Mouse (Mus musculus) megakaryocyte, embryonic 14.5 days (primary cell): Measurements from ENCODE around the gene Mc1r. TPM values are rescaled to one million over a fixed set of nuclear protein-coding genes. Genes with fewer than 3 reads are reported as not detected.
A peak's percentile ranks its signal among the peaks of the same experiment; 100 is the strongest.
"Not testable (repeated sequence)": the region's sequence is repeated elsewhere in the genome, so short reads cannot be mapped to it uniquely, and the experiment has no call there.

Source experiments
- H3K27me3 ChIP-seq: replicated peaks from 2 replicates; pipeline ENCODE3; 2012; ENCODE audit warnings: inconsistent platforms
- H3K36me3 ChIP-seq: replicated peaks from 2 replicates; pipeline ENCODE3; 2012; ENCODE audit warnings: low read length, inconsistent platforms, mixed read lengths
- H3K4me1 ChIP-seq: 2 replicates; pipeline ENCODE4 v1.6.1; 2012; ENCODE audit warnings: inconsistent platforms
- H3K4me3 ChIP-seq: replicated peaks from 2 replicates; pipeline ENCODE3; 2012; ENCODE audit warnings: moderate library complexity, mild to moderate bottlenecking, inconsistent platforms
- H3K9me3 ChIP-seq: 2 replicates; pipeline ENCODE4 v1.6.1; 2012; ENCODE audit warnings: inconsistent platforms
- FLI1 ChIP-seq: IDR thresholded peaks from 2 replicates; pipeline ENCODE4 v1.6.1; 2012; ENCODE audit warnings: low read length, inconsistent platforms, mixed read lengths
- GATA1 ChIP-seq: IDR thresholded peaks from 3 replicates; pipeline ENCODE4 v1.6.1; 2012; ENCODE audit warnings: mixed read lengths, low read length, inconsistent platforms, borderline replicate concordance
- polyA plus RNA-seq: library from polyadenylated mRNA; stranded (reverse); fragments of >175 nt; gene quantifications from 2 replicates; pipeline ENCODE4 v1.2.3, GENCODE M21; 2012; ENCODE audit warnings: low replicate concordance; ENCODE audit not compliant: insufficient read depth

The Mc1r gene
- polyA plus RNA-seq, 1 experiment, result not detected

GRCm38 (mm10) chr8:123410788-123411187, 3.9 kb downstream of the Mc1r start:
- Histone ChIP-seq H3K36me3 (no peaks in the 10 kb centered on the region), H3K4me1 (peaks cover 84% of the 10 kb centered on the region), H3K27me3 (peaks cover 72% of the 10 kb centered on the region), H3K4me3 (peak overlapping the region; percentile 86), H3K9me3 (no peaks in the 10 kb centered on the region)
- TF ChIP-seq FLI1 (no peak), GATA1 (no peak)

GRCm38 (mm10) chr8:123411246-123411645, 4.3 kb downstream of the Mc1r start, which contains the start of gene Tubb3:
Tubb3 (plus strand) TSS chr8:123411424.
- peak within 1 kb of the TSS; percentile 86 for H3K4me3 ChIP-seq
- H3K4me1 ChIP-seq, result peaks cover 81% of the 10 kb centered on the region
- peaks cover 68% of the 10 kb centered on the region for H3K27me3 ChIP-seq
- no peaks in the 10 kb centered on the region for H3K36me3 ChIP-seq
- H3K9me3 ChIP-seq, result no peaks in the 10 kb centered on the region
- TF ChIP-seq GATA1, result no peak
- no peak for TF ChIP-seq FLI1

GRCm38 (mm10) chr8:123411781-123412327, 4.9 kb downstream of the Mc1r start:
- Histone ChIP-seq H3K4me3 (peak overlapping the region; percentile 86), H3K4me1 (peaks cover 81% of the 10 kb centered on the region), H3K9me3 (no peaks in the 10 kb centered on the region), H3K27me3 (peaks cover 65% of the 10 kb centered on the region), H3K36me3 (no peaks in the 10 kb centered on the region)
- TF ChIP-seq FLI1 (no peak), GATA1 (no peak)

GRCm38 (mm10) chr8:123412560-123413170, 5.8 kb downstream of the Mc1r start:
- no peaks in the 10 kb centered on the region for H3K36me3 ChIP-seq
- peaks cover 61% of the 10 kb centered on the region for H3K27me3 ChIP-seq
- peak overlapping the region; percentile 72 for H3K4me3 ChIP-seq
- H3K9me3 ChIP-seq, result no peaks in the 10 kb centered on the region
- TF ChIP-seq FLI1, result no peak
- TF ChIP-seq GATA1, result no peak
- peaks cover 79% of the 10 kb centered on the region for H3K4me1 ChIP-seq

- Histone ChIP-seq H3K9me3 (no peaks in the 10 kb centered on the region), H3K4me3 (no peak overlapping the region), H3K27me3 (peaks cover 64% of the 10 kb centered on the region), H3K36me3 (peaks cover 9% of the 10 kb centered on the region), H3K4me1 (peaks cover 66% of the 10 kb centered on the region)
- TF ChIP-seq GATA1 (no peak), FLI1 (no peak)
Measured at GRCm38 (mm10) chr8:123414255-123414654, 7.3 kb downstream of the Mc1r start.

- peaks cover 14% of the 10 kb centered on the region for H3K36me3 ChIP-seq
Measured at GRCm38 (mm10) chr8:123414997-123415696, 8.2 kb downstream of the Mc1r start.

GRCm38 (mm10) chr8:123415967-123416943, 9.3 kb downstream of the Mc1r start:
- H3K27me3 ChIP-seq, result peaks cover 65% of the 10 kb centered on the region
- TF ChIP-seq FLI1, result no peak
- TF ChIP-seq GATA1, result no peak
- peak overlapping the region; percentile 60 for H3K4me3 ChIP-seq
- H3K9me3 ChIP-seq, result no peaks in the 10 kb centered on the region
- peaks cover 58% of the 10 kb centered on the region for H3K4me1 ChIP-seq
- H3K36me3 ChIP-seq, result peaks cover 19% of the 10 kb centered on the region

More at GRCm38 (mm10) chr8:123414997-123415696, 8.2 kb downstream of the Mc1r start:
- H3K4me3 ChIP-seq, H3K9me3 ChIP-seq: not testable (repeated sequence)
- peaks cover 66% of the 10 kb centered on the region for H3K27me3 ChIP-seq
- H3K4me1 ChIP-seq, result peaks cover 58% of the 10 kb centered on the region

- H3K36me3 ChIP-seq, result peaks cover 21% of the 10 kb centered on the region
- TF ChIP-seq GATA1, result no peak
- TF ChIP-seq FLI1, result no peak
- peaks cover 58% of the 10 kb centered on the region for H3K4me1 ChIP-seq
- peak overlapping the region; percentile 60 for H3K4me3 ChIP-seq
- H3K27me3 ChIP-seq, result peaks cover 62% of the 10 kb centered on the region
- no peaks in the 10 kb centered on the region for H3K9me3 ChIP-seq
Measured at GRCm38 (mm10) chr8:123416944-123417555, 10.1 kb downstream of the Mc1r start.

- H3K4me1 ChIP-seq, result peaks cover 50% of the 10 kb centered on the region
- H3K27me3 ChIP-seq, result peaks cover 50% of the 10 kb centered on the region
- H3K9me3 ChIP-seq, result no peaks in the 10 kb centered on the region
- H3K4me3 ChIP-seq, result no peak overlapping the region
- TF ChIP-seq FLI1 (no peak), GATA1 (no peak)
- peaks cover 21% of the 10 kb centered on the region for H3K36me3 ChIP-seq
Measured at GRCm38 (mm10) chr8:123419711-123420110, 12.8 kb downstream of the Mc1r start.
